Mouse (Mus musculus) forebrain, embryonic 15.5 days (tissue): ENCODE results near the gene Apopt1. TPM values are rescaled to one million over a fixed set of nuclear protein-coding genes. Genes with fewer than 3 reads are reported as not detected.

Experiments
- ATAC-seq: fragments of 200-750 bp; cut with Nextera tagmentation; replicated peaks from 2 replicates; pipeline ENCODE4 v1.8.0; 2017; ENCODE audit warnings: mild to moderate bottlenecking, moderate TSS enrichment, moderate library complexity
- H3K27ac ChIP-seq: fragments of 300-500 bp; sonication (generic); replicated peaks from 2 replicates; pipeline ENCODE4 v1.5.1; 2015; ENCODE audit warnings: mild to moderate bottlenecking, inconsistent platforms
- H3K27me3 ChIP-seq: fragments of 300-500 bp; sonication (generic); 2 replicates; pipeline ENCODE4 v1.6.1; 2015; ENCODE audit warnings: inconsistent platforms
- H3K36me3 ChIP-seq: fragments of 300-500 bp; sonication (generic); 2 replicates; pipeline ENCODE4 v1.6.1; 2015; ENCODE audit warnings: mild to moderate bottlenecking, inconsistent platforms
- H3K4me1 ChIP-seq: fragments of 300-500 bp; sonication (generic); 2 replicates; pipeline ENCODE4 v1.6.1; 2015; ENCODE audit warnings: inconsistent platforms
- H3K4me2 ChIP-seq: fragments of 300-500 bp; sonication (generic); replicated peaks from 2 replicates; pipeline ENCODE4 v1.6.1; 2015; ENCODE audit warnings: mild to moderate bottlenecking, inconsistent platforms
- H3K4me3 ChIP-seq: fragments of 300-500 bp; sonication (generic); 2 replicates; pipeline ENCODE4 v1.5.1; 2015; ENCODE audit warnings: mild to moderate bottlenecking, inconsistent platforms
- H3K9ac ChIP-seq: fragments of 300-500 bp; sonication (generic); replicated peaks from 2 replicates; pipeline ENCODE4 v1.6.1; 2015; ENCODE audit warnings: mild to moderate bottlenecking, inconsistent platforms
- H3K9me3 ChIP-seq: fragments of 300-500 bp; sonication (generic); 2 replicates; pipeline ENCODE4 v1.6.1; 2016; ENCODE audit warnings: inconsistent platforms
- WGBS: fragments of 180-500 bp; shearing (Covaris S2); methylation state at CpG from one replicate; pipeline ENCODE4 v1.1.7; 2015; ENCODE audit warnings: mixed read lengths; 5-methylcytosine and 5-hydroxymethylcytosine counted together
- polyA plus RNA-seq: library from polyadenylated mRNA; unstranded; fragments of >200 nt; fragmentation: Nextera tagmentation; extraction: Ambion mirVana; gene quantifications from 2 replicates; pipeline ENCODE4 v1.2.1, GENCODE M21; 2015

Gene Apopt1
- polyA plus RNA-seq, 1 experiment from 2014 or later, result 48.2 TPM

- Histone ChIP-seq H3K4me3 (no peak overlapping the region), H3K27ac (no peak overlapping the region), H3K36me3 (peaks cover 72% of the 10 kb centered on the region), H3K4me2 (no peak overlapping the region), H3K27me3 (no peaks in the 10 kb centered on the region), H3K9me3 (no peaks in the 10 kb centered on the region), H3K4me1 (peaks cover 3% of the 10 kb centered on the region), H3K9ac (no peak overlapping the region)
- WGBS, result 89% methylated on average over 21 of the region's 22 CpGs
- no peak for ATAC-seq
These were observed 81.0 kb downstream of the Apopt1 start for GRCm38 (mm10) chr12:111794102-111794501.

- H3K9ac ChIP-seq, result no peak overlapping the region
- no peaks in the 10 kb centered on the region for H3K27me3 ChIP-seq
- no peaks in the 10 kb centered on the region for H3K9me3 ChIP-seq
- H3K4me1 ChIP-seq, result peaks cover 3% of the 10 kb centered on the region
- 95% methylated on average over 18 of the region's 18 CpGs for WGBS
- H3K27ac ChIP-seq, result no peak overlapping the region
- H3K4me2 ChIP-seq, result no peak overlapping the region
- no peak for ATAC-seq
- H3K4me3 ChIP-seq, result no peak overlapping the region
- H3K36me3 ChIP-seq, result peaks cover 68% of the 10 kb centered on the region
These were observed 81.6 kb downstream of the Apopt1 start for GRCm38 (mm10) chr12:111794526-111795179.

- Histone ChIP-seq H3K4me1 (peaks cover 3% of the 10 kb centered on the region), H3K9me3 (no peaks in the 10 kb centered on the region), H3K36me3 (peaks cover 61% of the 10 kb centered on the region), H3K4me2 (no peak overlapping the region), H3K4me3 (no peak overlapping the region), H3K27ac (no peak overlapping the region), H3K27me3 (no peaks in the 10 kb centered on the region), H3K9ac (no peak overlapping the region)
- 91% methylated on average over 28 of the region's 28 CpGs for WGBS
- ATAC-seq, result no peak
These were observed 82.3 kb downstream of the Apopt1 start for GRCm38 (mm10) chr12:111795180-111795895.

- no peak overlapping the region for H3K9ac ChIP-seq
- 88% methylated on average over 8 of the region's 8 CpGs for WGBS
These were observed 84.2 kb downstream of the Apopt1 start for GRCm38 (mm10) chr12:111797251-111797650.

GRCm38 (mm10) chr12:111798493-111798892 lies 85.4 kb downstream of the Apopt1 start:
- Histone ChIP-seq H3K36me3 (peaks cover 57% of the 10 kb centered on the region), H3K27me3 (no peaks in the 10 kb centered on the region), H3K4me2 (no peak overlapping the region), H3K9ac (no peak overlapping the region), H3K27ac (no peak overlapping the region), H3K9me3 (no peaks in the 10 kb centered on the region), H3K4me1 (no peaks in the 10 kb centered on the region), H3K4me3 (no peak overlapping the region)
- ATAC-seq, result no peak
- 91% methylated on average over 13 of the region's 13 CpGs for WGBS

More at GRCm38 (mm10) chr12:111797251-111797650, 84.2 kb downstream of the Apopt1 start:
- no peaks in the 10 kb centered on the region for H3K9me3 ChIP-seq
- H3K27ac ChIP-seq, result no peak overlapping the region
- no peak overlapping the region for H3K4me3 ChIP-seq
- no peak for ATAC-seq
- H3K4me1 ChIP-seq, result no peaks in the 10 kb centered on the region
- no peak overlapping the region for H3K4me2 ChIP-seq
- H3K36me3 ChIP-seq, result peaks cover 61% of the 10 kb centered on the region
- H3K27me3 ChIP-seq, result no peaks in the 10 kb centered on the region

GRCm38 (mm10) chr12:111800459-111801183 lies 87.6 kb downstream of the Apopt1 start:
- H3K27me3 ChIP-seq, result no peaks in the 10 kb centered on the region
- H3K9ac ChIP-seq, result no peak overlapping the region
- ATAC-seq, result no peak
- H3K4me3 ChIP-seq, result no peak overlapping the region
- H3K36me3 ChIP-seq, result peaks cover 49% of the 10 kb centered on the region
- no peak overlapping the region for H3K4me2 ChIP-seq
- no peak overlapping the region for H3K27ac ChIP-seq
- H3K4me1 ChIP-seq, result no peaks in the 10 kb centered on the region
- H3K9me3 ChIP-seq, result no peaks in the 10 kb centered on the region
- 89% methylated on average over 10 of the region's 10 CpGs for WGBS

- 88% methylated on average over 5 of the region's 5 CpGs for WGBS
- Histone ChIP-seq H3K27me3 (no peaks in the 10 kb centered on the region), H3K9me3 (no peaks in the 10 kb centered on the region), H3K9ac (no peak overlapping the region), H3K4me2 (no peak overlapping the region), H3K36me3 (peaks cover 51% of the 10 kb centered on the region), H3K27ac (no peak overlapping the region), H3K4me3 (no peak overlapping the region), H3K4me1 (no peaks in the 10 kb centered on the region)
- ATAC-seq, result no peak
These were observed 90.5 kb downstream of the Apopt1 start for GRCm38 (mm10) chr12:111803538-111803937.

Other genes with a start within 250 kb of the Apopt1 start
- 0.55 and 0.79 TPM in 2 replicates for gene Gm266, start 227.4 kb upstream of the Apopt1 start, polyA plus RNA-seq
- 620 and 638 TPM in 2 replicates for gene Eif5, start 175.2 kb upstream of the Apopt1 start, polyA plus RNA-seq
- gene Mark3, start 138.7 kb upstream of the Apopt1 start, polyA plus RNA-seq, result 46.1 and 54.4 TPM in 2 replicates
- gene Ckb, start 40.9 kb upstream of the Apopt1 start, polyA plus RNA-seq, result 1,536 and 1,584 TPM in 2 replicates
- 10.6 and 12.0 TPM in 2 replicates for gene Trmt61a, start 35.2 kb upstream of the Apopt1 start, polyA plus RNA-seq
- gene Bag5, start within 50 bp of the Apopt1 start, polyA plus RNA-seq, result 65.1 and 69.1 TPM in 2 replicates
- gene Klc1, start 45.6 kb downstream of the Apopt1 start, polyA plus RNA-seq, result 430 and 440 TPM in 2 replicates
- 4.5 and 4.8 TPM in 2 replicates for gene Xrcc3, start 100.6 kb downstream of the Apopt1 start, polyA plus RNA-seq
- gene Zfyve21, start 100.9 kb downstream of the Apopt1 start, polyA plus RNA-seq, result 39.0 and 41.7 TPM in 2 replicates
- 21.4 and 22.6 TPM in 2 replicates for gene Ppp1r13b, start 194.8 kb downstream of the Apopt1 start, polyA plus RNA-seq